Mouse (Mus musculus): ENCODE measurements at regions not wholly inside any gene's neighbourhood (a gene's known extent, or its start where the extent isn't known, plus 50 kb on each side); places are given as distances from the start of the nearest gene placed in this dataset.

- Histone ChIP-seq H3K9ac (no peak overlapping the region), H3K4me2 (replicated peaks) (no peak overlapping the region), H3K4me3 (replicated peaks; ENCODE audit: low read length) (no peak overlapping the region), H3K36me3 (replicated peaks; ENCODE audit: control insufficient read depth, insufficient read depth) (no peaks in the 10 kb centered on the region), H3K9me3 (ENCODE audit: control insufficient read depth, low read length) (no peaks in the 10 kb centered on the region), H3K27ac (no peak overlapping the region), H3K27me3 (ENCODE audit: control insufficient read depth, insufficient read depth, low read length) (no peaks in the 10 kb centered on the region), H3K4me1 (replicated peaks; ENCODE audit: control insufficient read depth, insufficient read depth, low read length) (peaks cover 12% of the 10 kb centered on the region)
- 39% methylated on average over 4 of the region's 4 CpGs for WGBS
- DNase-seq (ENCODE audit: low spot score) (peak; percentile 37), ATAC-seq (ENCODE audit: low FRiP score) (no peak; the same call in 1 of the 2 replicates)
Measured at GRCm38 (mm10) chr13:70033763-70034162, 231.6 kb downstream of the Med10 start.

GRCm38 (mm10) chr13:70037985-70038667 lies 235.9 kb downstream of the Med10 start:
- no peak for DNase-seq (ENCODE audit: low spot score)

GRCm38 (mm10) chr13:70057920-70058319 lies 255.7 kb downstream of the Med10 start:
- Histone ChIP-seq H3K4me1 (replicated peaks; ENCODE audit: control insufficient read depth, insufficient read depth, low read length) (peaks cover 9% of the 10 kb centered on the region; the same call in 1 of the 2 replicates), H3K9me3 (ENCODE audit: control insufficient read depth, low read length) (no peaks in the 10 kb centered on the region), H3K4me3 (replicated peaks; ENCODE audit: low read length) (no peak overlapping the region), H3K27ac (peak overlapping the region; percentile 34), H3K36me3 (replicated peaks; ENCODE audit: control insufficient read depth, insufficient read depth) (no peaks in the 10 kb centered on the region), H3K4me2 (replicated peaks) (no peak overlapping the region), H3K27me3 (ENCODE audit: control insufficient read depth, insufficient read depth, low read length) (no peaks in the 10 kb centered on the region), H3K9ac (no peak overlapping the region)
- ATAC-seq (ENCODE audit: low FRiP score) (peak; percentile 57), DNase-seq (ENCODE audit: low spot score) (no peak)
- WGBS, result 29% methylated on average over 9 of the region's 9 CpGs

More at GRCm38 (mm10) chr13:70037985-70038667, 235.9 kb downstream of the Med10 start:
- H3K9me3 ChIP-seq (ENCODE audit: control insufficient read depth, low read length), result no peaks in the 10 kb centered on the region
- H3K9ac ChIP-seq, result no peak overlapping the region
- H3K4me1 ChIP-seq (replicated peaks; ENCODE audit: control insufficient read depth, insufficient read depth, low read length), result peaks cover 13% of the 10 kb centered on the region
- H3K27me3 ChIP-seq (ENCODE audit: control insufficient read depth, insufficient read depth, low read length), result no peaks in the 10 kb centered on the region
- 27% methylated on average over 11 of the region's 11 CpGs for WGBS
- H3K4me3 ChIP-seq (replicated peaks; ENCODE audit: low read length), result no peak overlapping the region
- peak; percentile 59 for ATAC-seq (ENCODE audit: low FRiP score)
- no peak overlapping the region for H3K4me2 ChIP-seq (replicated peaks)
- peak overlapping the region; percentile 16; the same call in 1 of the 2 replicates for H3K27ac ChIP-seq
- no peaks in the 10 kb centered on the region for H3K36me3 ChIP-seq (replicated peaks; ENCODE audit: control insufficient read depth, insufficient read depth)

GRCm38 (mm10) chr13:70061363-70061945 lies 259.3 kb downstream of the Med10 start:
- peak; percentile 36; the same call in 1 of the 2 replicates for ATAC-seq (ENCODE audit: low FRiP score)
- DNase-seq (ENCODE audit: low spot score), result no peak
- H3K4me2 ChIP-seq (replicated peaks), result no peak overlapping the region
- no peaks in the 10 kb centered on the region for H3K27me3 ChIP-seq (ENCODE audit: control insufficient read depth, insufficient read depth, low read length)
- H3K4me1 ChIP-seq (replicated peaks; ENCODE audit: control insufficient read depth, insufficient read depth, low read length), result peaks cover 9% of the 10 kb centered on the region; the same call in 1 of the 2 replicates
- peak overlapping the region; percentile 11; the same call in 1 of the 2 replicates for H3K27ac ChIP-seq
- H3K4me3 ChIP-seq (replicated peaks; ENCODE audit: low read length), result no peak overlapping the region
- H3K36me3 ChIP-seq (replicated peaks; ENCODE audit: control insufficient read depth, insufficient read depth), result no peaks in the 10 kb centered on the region
- H3K9me3 ChIP-seq (ENCODE audit: control insufficient read depth, low read length), result no peaks in the 10 kb centered on the region
- H3K9ac ChIP-seq, result no peak overlapping the region
- 70% methylated on average over 13 of the region's 13 CpGs for WGBS

GRCm38 (mm10) chr13:70073655-70074054 lies 271.5 kb downstream of the Med10 start:
- DNase-seq (ENCODE audit: low spot score) (no peak), ATAC-seq (ENCODE audit: low FRiP score) (no peak)
- Histone ChIP-seq H3K4me3 (replicated peaks; ENCODE audit: low read length) (no peak overlapping the region), H3K9ac (no peak overlapping the region), H3K27ac (no peak overlapping the region), H3K4me1 (replicated peaks; ENCODE audit: control insufficient read depth, insufficient read depth, low read length) (no peaks in the 10 kb centered on the region), H3K9me3 (ENCODE audit: control insufficient read depth, low read length) (no peaks in the 10 kb centered on the region), H3K4me2 (replicated peaks) (no peak overlapping the region), H3K36me3 (replicated peaks; ENCODE audit: control insufficient read depth, insufficient read depth) (no peaks in the 10 kb centered on the region), H3K27me3 (ENCODE audit: control insufficient read depth, insufficient read depth, low read length) (no peaks in the 10 kb centered on the region)
- 85% methylated on average over 6 of the region's 6 CpGs for WGBS

GRCm38 (mm10) chr13:70075353-70075752 lies 273.2 kb downstream of the Med10 start:
- ATAC-seq (ENCODE audit: low FRiP score) (no peak), DNase-seq (ENCODE audit: low spot score) (no peak)
- Histone ChIP-seq H3K36me3 (replicated peaks; ENCODE audit: control insufficient read depth, insufficient read depth) (no peaks in the 10 kb centered on the region), H3K9me3 (ENCODE audit: control insufficient read depth, low read length) (no peaks in the 10 kb centered on the region), H3K27me3 (ENCODE audit: control insufficient read depth, insufficient read depth, low read length) (no peaks in the 10 kb centered on the region), H3K4me2 (replicated peaks) (no peak overlapping the region), H3K4me3 (replicated peaks; ENCODE audit: low read length) (no peak overlapping the region), H3K27ac (no peak overlapping the region), H3K9ac (no peak overlapping the region), H3K4me1 (replicated peaks; ENCODE audit: control insufficient read depth, insufficient read depth, low read length) (no peaks in the 10 kb centered on the region)
- 67% methylated on average over 4 of the region's 4 CpGs for WGBS

- DNase-seq (ENCODE audit: low spot score), result no peak
- H3K9me3 ChIP-seq (ENCODE audit: control insufficient read depth, low read length), result no peaks in the 10 kb centered on the region
- no peaks in the 10 kb centered on the region for H3K27me3 ChIP-seq (ENCODE audit: control insufficient read depth, insufficient read depth, low read length)
- ATAC-seq (ENCODE audit: low FRiP score), result no peak
- H3K4me2 ChIP-seq (replicated peaks), result no peak overlapping the region
- H3K4me1 ChIP-seq (replicated peaks; ENCODE audit: control insufficient read depth, insufficient read depth, low read length), result no peaks in the 10 kb centered on the region
- H3K36me3 ChIP-seq (replicated peaks; ENCODE audit: control insufficient read depth, insufficient read depth), result no peaks in the 10 kb centered on the region
- H3K4me3 ChIP-seq (replicated peaks; ENCODE audit: low read length), result no peak overlapping the region
- 81% methylated on average over 4 of the region's 4 CpGs for WGBS
- H3K27ac ChIP-seq, result no peak overlapping the region
- H3K9ac ChIP-seq, result no peak overlapping the region
Measured at GRCm38 (mm10) chr13:70081108-70081507, 278.9 kb downstream of the Med10 start.

- H3K9me3 ChIP-seq (ENCODE audit: control insufficient read depth, low read length), result no peaks in the 10 kb centered on the region
- ATAC-seq (ENCODE audit: low FRiP score), result no peak
- H3K4me3 ChIP-seq (replicated peaks; ENCODE audit: low read length), result no peak overlapping the region
- H3K27me3 ChIP-seq (ENCODE audit: control insufficient read depth, insufficient read depth, low read length), result no peaks in the 10 kb centered on the region
- DNase-seq (ENCODE audit: low spot score), result no peak
- 85% methylated on average over 4 of the region's 4 CpGs for WGBS
- no peak overlapping the region for H3K27ac ChIP-seq
- peaks cover 7% of the 10 kb centered on the region for H3K4me1 ChIP-seq (replicated peaks; ENCODE audit: control insufficient read depth, insufficient read depth, low read length)
- no peak overlapping the region for H3K4me2 ChIP-seq (replicated peaks)
- no peaks in the 10 kb centered on the region for H3K36me3 ChIP-seq (replicated peaks; ENCODE audit: control insufficient read depth, insufficient read depth)
- H3K9ac ChIP-seq, result no peak overlapping the region
Measured at GRCm38 (mm10) chr13:70092886-70093285, 290.7 kb downstream of the Med10 start.

GRCm38 (mm10) chr13:70093970-70094369 lies 291.8 kb downstream of the Med10 start:
- Histone ChIP-seq H3K4me3 (replicated peaks; ENCODE audit: low read length) (no peak overlapping the region), H3K4me2 (replicated peaks) (no peak overlapping the region), H3K4me1 (replicated peaks; ENCODE audit: control insufficient read depth, insufficient read depth, low read length) (peaks cover 7% of the 10 kb centered on the region), H3K27me3 (ENCODE audit: control insufficient read depth, insufficient read depth, low read length) (no peaks in the 10 kb centered on the region), H3K27ac (peak overlapping the region; percentile 38; the same call in 1 of the 2 replicates), H3K9ac (no peak overlapping the region), H3K36me3 (replicated peaks; ENCODE audit: control insufficient read depth, insufficient read depth) (no peaks in the 10 kb centered on the region), H3K9me3 (ENCODE audit: control insufficient read depth, low read length) (no peaks in the 10 kb centered on the region)
- DNase-seq (ENCODE audit: low spot score) (no peak), ATAC-seq (ENCODE audit: low FRiP score) (no peak)
- WGBS, result 53% methylated on average over 2 of the region's 2 CpGs

Data from hindbrain, embryonic 14.5 days (tissue).